Mouse (Mus musculus): Measurements from ENCODE around the gene Nxpe5.

DNA sequence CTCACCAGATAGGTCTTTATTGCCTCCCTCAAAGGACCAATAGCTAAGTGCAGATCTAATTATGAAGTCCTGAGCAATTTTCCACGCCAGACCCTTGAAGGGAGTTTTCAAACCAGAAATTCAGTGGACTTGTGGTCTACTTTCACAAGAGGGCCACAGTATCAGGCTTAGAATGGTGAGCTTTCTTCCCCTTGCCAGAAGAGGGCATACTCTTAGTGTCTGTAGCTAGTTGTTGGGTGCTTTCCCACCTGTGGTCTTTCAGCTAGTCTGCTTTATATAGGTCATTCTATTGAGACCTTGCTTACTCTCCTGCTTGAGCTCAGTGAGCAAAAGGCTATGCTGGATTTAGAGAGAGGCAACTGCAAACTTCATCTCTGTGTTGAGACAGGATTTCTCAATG is 57.8 kb downstream of the Nxpe5 start:
- TF ChIP-seq CTCF (IDR thresholded peaks at IDR 0.05; ENCODE audit: extremely low read depth, insufficient read length, insufficient replicate concordance, low read depth, low read length) = no peak
- no peak for TF ChIP-seq POLR2A (IDR thresholded peaks at IDR 0.05; ENCODE audit: low read depth, low read length)

Data from small intestine, adult 2 months (tissue).